Mouse (Mus musculus) testis, adult 2 months (tissue): ENCODE measurements around the gene Olfr1009.

Source experiments
- CTCF ChIP-seq: fragments of 200-500 bp; IDR thresholded peaks from 2 replicates; pipeline ENCODE4 v1.5.1; 2012; ENCODE audit warnings: low read depth, mild to moderate bottlenecking, inconsistent platforms, low read length, moderate library complexity; ENCODE audit not compliant: control insufficient read depth, insufficient read depth, insufficient replicate concordance
- POLR2A ChIP-seq: fragments of 200-500 bp; IDR thresholded peaks from 2 replicates; pipeline ENCODE4 v1.6.1; 2012; ENCODE audit warnings: low read depth, mild to moderate bottlenecking, inconsistent platforms, low read length, moderate library complexity; ENCODE audit not compliant: control insufficient read depth

DNA sequence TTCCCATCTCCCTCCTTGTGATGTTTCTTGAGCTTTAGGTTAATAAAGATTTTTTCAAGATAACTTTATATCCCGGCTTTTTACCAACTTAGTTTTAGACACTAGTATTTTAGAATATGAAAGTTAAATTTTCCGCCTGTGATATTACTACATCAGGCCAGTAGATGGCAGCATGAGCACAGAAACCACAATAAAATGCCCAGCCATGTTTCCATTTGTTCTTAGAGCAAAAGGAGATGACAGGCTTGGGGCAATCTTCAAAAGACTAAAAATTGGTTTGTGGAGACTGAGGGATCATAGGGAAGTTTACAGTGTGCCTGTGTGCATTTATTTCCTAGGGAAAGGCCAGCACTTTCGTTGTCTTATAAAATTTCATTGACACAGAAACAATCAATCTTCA, 10.6 kb downstream of the Olfr1009 start:
- no peak for TF ChIP-seq CTCF
- TF ChIP-seq POLR2A = no peak
